Mouse (Mus musculus) embryonic fibroblast, embryonic 13.5 days (primary cell): ENCODE measurements around the gene Yae1d1.

Experiments
- CTCF ChIP-seq: IDR thresholded peaks from 2 replicates; pipeline ENCODE4 v1.5.1; 2011; ENCODE audit warnings: mild to moderate bottlenecking, control low read depth, low read length, moderate library complexity, borderline replicate concordance; ENCODE audit not compliant: insufficient read depth
- POLR2A ChIP-seq: IDR thresholded peaks from 2 replicates; pipeline ENCODE4 v1.6.1; 2011; ENCODE audit warnings: low read depth, mild to moderate bottlenecking, control low read depth, low read length, moderate library complexity

GRCm38 (mm10) chr13:17974734-17975133 lies 18.4 kb downstream of the Yae1d1 start:
- TF ChIP-seq POLR2A: no peak
- no peak for TF ChIP-seq CTCF
